Mouse (Mus musculus) ES-CJ7 (cell line): Measurements from ENCODE around the gene Tmem11.

Source experiments
- DNase-seq: peaks from one replicate; pipeline ENCODE4 v3.0.0; 2011; ENCODE audit warnings: low read depth, low spot score

Gene Tmem11

DNA sequence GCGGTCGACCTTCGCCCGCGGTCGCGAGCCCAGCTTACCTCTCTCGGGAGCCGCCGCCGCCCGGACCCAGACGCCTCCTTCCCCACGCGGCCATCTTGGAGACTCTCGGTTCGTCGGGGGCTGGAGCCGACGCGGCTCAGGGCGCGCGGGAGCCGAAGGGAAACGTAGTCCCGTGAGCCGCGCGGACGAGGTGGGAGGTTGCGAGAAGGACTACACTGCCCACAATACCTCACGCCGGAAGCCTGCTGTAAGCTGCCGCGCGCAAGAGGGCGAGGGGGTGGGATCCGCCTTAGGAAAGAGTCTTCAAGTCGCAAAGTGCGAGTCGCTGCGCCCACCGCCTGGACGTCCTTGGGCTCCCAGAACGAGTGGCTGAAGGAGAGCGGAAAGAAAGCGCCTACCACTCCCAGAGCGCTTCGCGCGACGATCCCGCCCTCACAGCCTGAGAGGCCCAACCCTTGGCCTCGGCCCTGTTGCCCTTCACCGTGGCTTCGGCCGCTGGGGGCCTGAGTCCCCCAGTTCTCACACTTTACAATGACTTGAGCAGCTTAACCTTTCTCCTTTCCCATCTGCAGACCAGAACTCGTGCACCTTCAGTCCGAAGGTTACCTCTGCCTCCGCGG is at the start of gene Tmem11:
Gene Tmem11 (minus strand): TSS at position 598 of the 620 bp plus-strand sequence.
- DNase-seq, result peak; percentile 99

DNA sequence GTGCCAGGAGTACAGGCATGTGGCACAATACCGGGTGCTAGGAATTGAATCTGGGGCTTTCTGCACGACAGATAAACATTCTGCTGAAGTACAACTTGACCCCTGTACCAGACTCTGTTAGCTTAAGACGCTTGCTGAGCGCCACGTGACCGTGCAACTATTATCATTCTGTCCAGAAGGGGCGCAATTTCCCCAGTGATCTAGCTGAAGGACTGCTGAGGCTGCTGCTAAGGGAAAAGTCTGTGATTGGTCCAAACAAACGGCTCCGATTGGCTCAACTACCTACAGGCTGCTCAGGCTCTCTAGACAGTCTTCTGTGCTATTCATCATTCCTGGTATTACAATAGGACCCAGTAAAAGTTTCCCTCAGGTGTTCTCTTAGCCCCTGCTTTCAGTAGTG is 48.2 kb upstream of the Tmem11 start:
- DNase-seq, result peak; percentile 98

DNA sequence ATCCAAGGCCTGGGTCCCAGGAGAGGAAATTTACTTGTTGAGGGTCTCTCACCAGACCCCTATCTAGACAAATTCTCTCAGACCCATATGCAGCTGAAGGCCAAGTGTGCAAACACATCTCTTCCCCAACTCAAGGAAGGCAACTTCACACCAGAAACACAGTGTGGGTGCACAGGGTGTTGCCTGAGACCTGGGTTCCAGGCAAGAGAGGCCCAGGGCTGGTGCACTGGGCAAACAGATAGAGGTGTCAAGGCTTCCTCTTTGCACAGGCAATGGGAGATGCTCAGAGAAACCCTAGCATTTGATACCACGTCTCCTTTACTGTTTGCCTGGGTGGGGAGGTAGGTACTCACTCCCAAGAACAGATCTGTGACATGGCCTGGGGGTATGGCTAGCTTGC is 45.9 kb upstream of the Tmem11 start:
- DNase-seq, result no peak

DNA sequence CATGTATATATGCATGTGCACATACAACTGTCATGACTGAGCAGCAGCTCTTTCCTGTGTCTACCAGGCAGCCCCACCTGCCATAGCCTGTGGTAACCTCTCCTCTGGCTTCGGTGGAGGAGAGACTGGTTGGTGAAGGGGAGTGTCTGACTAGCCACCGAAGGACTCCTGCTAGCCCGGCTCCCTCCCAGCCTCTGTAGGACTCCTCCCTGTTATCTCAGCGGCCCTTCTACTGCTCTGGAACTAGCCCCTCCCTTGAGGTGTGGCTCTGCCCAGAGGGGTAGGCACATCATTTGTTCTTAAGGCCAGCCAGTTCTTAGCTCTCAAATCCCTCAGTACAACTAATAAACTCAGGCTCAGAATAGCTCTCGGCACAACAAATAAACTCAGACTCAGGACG is 45.4 kb upstream of the Tmem11 start:
- peak; percentile 82 for DNase-seq

DNA sequence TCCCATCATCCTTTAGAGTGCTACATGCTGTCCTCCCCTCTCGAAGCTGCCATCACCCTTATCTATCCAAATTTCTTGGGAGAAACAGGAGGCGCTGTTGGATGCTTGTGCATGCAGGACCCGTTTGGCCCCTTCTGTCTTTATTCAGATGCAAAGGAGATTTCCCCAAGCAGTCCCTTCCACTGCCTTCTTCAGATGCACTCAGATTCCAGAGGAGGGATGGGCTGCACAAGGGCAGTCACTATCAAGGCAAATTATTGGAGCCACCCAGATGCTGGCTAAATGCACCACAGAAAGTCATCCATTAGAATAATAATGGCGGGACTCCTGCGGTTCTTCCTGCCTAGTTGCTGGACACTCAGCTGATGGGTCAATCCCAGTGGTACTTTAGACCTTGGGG is 43.9 kb upstream of the Tmem11 start:
- DNase-seq, result peak; percentile 97

DNA sequence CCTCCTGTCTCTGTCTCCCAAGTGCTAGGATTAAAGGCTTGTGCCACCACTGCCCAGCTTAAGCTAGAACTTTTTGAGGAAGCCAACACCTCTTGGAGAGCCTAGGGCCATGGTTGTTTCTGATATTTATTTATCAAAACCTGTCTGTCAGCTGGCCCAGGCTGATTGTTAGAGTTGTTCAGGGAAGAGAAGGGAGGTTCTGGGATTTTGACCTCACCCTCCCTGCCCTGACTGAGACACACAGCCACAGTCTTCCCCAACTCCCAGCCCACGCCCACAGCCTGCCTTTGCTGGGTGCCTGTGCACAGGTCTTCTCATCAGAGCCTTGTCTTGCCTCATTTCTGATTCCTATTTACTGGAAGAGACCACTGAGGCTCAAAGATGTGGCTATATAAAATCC is 43.1 kb upstream of the Tmem11 start:
- DNase-seq, result peak; percentile 64

DNA sequence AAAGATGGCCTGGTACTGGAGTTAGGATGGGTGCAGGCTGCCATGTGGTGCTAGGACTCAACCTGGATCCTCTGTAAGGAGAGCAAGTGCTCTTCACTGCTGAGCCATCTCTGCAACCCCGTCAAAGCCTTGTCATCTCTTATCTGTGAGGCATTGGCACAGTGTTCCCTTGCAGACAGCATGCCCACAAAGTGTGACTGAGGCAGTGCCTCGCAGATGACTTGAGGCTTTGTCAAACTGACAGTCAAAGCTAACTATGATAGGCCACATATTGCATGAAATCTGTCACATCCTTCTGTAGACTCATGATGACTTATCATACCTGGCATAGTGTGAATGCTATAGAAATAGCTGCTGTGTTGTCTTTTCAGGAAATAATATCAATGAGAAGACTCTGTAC is 40.9 kb upstream of the Tmem11 start:
- no peak for DNase-seq

DNA sequence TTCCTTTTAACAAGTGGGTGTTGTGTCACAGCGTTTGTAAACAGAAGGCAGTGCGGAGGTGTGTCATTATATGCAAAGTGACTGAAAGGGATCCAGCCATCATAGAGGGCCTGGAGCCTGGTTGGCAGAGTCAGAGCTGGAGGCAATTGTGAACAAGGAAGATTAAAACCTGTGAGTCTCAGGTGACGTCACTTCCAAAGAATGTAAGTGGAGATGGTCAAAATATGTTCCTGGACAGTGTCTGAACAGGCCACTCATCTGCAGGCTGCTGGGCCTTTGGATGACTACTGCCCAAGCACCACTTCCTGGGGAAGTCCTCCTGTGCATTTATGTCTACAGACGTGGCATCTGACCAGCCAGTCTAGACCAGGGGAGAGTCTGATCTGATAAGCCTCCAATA is 36.1 kb upstream of the Tmem11 start:
- DNase-seq, result no peak

DNA sequence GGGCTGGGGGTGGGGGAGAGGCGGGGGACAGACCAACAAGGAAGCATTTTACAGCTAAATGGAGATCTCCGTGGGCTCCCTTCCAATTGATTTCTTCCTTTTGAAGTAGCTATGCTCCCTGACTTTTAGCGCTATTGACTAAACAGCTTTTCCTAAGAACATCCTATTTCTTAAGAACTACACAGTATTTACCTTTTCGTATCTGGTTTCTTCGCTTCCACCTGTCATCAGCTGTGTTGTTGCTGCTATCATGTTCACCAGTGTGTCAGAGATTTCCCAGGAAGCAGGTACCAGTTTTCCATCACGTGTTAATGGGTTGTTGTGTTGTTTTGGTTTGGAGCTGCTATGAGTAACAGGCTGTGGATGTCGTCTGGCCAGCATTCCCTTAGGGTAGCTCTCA is 35.4 kb upstream of the Tmem11 start, which contains the start of gene Natd1:
Gene Natd1 (minus strand): TSS at position 260 of the 400 bp plus-strand sequence.
- DNase-seq, result no peak

DNA sequence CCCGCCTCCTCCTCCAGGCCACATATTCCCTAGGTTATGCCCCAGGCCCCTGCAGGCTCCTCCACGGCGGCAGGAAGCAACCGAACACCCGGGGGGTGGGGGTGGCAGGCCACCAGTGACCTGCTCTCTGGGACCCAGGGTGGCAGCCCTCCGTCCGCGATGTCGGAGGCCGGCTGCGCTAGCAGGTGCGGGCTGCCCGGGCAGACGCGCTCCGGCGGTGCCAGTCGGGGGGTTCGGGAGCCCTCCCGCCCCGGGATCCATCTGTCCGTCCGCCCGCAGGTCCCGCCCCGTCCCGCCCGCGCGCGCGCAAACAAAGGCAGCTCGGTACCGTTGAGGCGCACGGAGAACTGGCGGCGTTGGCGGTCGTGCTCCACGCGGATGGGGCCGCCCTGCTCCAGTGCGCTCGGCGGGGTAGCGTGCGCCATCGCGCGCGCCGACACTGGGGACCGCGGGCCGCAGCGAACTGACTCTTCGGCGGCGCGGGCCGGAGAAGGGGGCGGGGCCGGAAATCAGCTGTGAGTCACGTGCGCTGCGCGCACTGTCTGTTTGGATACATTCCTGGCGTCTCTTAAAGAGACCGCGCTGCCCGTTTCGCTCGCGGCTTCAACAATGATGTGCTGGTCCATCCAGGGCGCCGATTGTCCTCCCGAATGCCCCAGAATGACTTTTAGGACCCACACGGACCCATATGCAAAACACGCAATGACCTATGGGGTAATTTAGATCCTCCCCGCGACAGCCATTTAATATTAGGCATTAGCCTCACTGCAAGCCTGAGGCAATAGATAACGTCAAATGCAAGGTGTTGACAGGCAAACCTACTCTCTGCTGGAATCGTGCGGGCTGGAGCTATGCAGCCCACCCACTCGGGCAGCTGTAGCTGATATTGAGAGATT is 34.5 kb upstream of the Tmem11 start:
- DNase-seq, result peak; percentile 84

DNA sequence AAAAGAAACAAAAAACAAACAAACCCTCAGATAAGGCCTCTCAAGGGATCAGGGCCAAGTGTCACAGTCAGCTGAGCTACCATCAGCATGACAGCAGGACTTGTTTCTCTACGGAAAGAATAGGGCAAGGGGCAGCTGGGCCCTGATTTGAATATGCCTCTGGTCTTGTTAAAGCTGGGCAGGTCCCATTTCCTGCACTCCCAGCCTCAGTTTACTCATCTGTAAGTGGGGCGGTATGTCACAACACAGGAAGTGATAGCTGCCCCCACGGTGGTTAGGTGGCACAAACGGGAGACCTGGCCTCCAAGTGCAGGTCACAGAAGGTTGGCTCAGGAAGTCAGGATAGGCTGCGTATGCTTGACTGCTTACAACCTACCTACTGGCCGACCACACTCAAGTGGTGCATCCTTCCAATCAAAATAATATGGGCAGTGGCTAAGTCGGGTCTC is 33.5 kb upstream of the Tmem11 start:
- DNase-seq, result no peak

DNA sequence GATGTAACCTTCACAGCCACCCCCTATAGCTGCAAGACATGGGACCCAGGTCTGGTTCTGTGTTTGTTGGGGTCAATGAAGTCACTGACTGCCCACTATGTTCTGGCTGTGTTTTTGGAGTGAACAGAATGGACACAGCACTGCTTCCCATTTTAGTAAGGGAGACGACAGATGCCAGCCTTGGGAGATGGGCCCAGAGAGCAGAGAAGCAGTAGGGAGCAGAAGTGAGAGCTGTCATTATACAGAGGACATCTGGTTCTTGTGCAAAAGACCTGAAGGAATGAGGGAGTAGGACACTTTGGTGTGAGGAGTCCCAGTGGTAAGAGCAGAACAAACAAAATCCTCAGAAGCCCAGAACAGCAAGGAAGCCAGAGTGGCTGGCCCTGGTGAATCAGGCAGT is 30.6 kb upstream of the Tmem11 start:
- no peak for DNase-seq

DNA sequence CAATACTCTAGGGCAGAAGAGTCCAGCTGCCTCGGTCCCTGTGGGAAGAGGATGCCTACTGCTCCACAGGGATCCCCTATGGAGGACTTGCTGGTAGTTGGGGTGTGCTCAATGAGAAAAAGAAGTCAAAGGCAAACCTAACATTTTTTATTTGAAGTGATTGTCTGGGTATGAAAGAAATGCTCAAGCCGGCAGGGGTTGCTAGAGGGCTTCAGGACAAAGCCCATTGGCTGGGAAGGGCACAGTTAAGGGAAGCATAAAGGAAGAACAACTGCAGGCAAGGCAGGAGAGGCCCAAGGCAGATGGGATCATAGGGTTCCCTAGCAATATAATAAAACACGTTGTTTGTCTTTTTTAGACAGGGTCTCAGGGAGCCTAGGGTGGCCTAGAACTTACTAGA is 29.0 kb upstream of the Tmem11 start:
- DNase-seq, result no peak

DNA sequence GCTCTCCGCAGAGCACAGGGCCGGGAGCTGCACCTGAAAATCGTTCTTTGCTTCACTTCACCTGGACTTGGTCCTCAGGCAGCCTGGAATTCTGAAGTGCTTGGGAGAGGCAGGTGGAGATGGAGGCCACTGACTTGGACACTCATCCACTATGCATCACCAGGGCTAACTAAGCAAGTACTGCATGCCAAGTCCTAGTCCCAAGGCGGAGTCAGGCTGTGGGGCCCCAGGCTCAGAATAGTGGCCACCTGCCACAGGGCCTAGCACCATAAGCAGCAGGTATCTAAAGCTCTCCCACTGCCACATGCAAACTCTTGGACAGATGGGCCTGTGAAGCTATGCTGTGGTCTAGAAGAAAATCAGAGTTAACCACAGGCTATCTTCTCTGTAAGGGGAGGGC is 27.4 kb upstream of the Tmem11 start:
- no peak for DNase-seq

DNA sequence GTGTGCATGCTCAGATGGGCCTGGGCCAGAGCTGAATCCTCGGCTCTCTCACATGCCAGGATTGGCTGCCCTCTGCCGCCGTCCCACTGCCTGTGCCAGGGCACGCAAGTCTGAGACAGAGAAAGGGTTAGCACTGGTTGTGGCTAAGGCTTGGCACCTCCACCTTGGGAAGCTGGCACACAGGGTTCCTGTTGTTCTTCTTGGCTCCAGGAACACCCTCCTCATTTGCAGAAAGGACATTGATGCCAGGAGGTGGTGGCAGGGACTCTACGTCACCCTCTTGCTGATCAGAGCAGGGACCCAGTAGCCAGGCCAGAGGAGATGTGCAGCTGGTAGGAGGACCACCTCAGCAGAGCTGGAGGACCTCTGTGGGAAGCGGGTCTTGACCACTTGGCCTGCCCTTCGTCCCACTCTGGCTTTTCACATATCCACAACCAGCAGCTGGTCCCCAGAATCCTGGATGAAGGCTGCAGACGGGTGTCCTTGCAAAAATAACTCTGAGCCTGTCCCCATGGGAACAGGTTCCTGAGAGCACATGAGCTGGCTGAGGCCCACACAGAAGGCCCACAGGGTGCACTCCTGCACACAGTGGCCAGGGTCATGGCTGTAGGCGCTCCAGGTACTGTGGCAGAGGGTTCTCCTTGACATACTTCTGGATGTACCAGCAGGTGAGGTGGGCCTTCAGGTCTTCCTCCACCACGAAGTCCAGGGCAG is 26.5 kb upstream of the Tmem11 start:
- no peak for DNase-seq

DNA sequence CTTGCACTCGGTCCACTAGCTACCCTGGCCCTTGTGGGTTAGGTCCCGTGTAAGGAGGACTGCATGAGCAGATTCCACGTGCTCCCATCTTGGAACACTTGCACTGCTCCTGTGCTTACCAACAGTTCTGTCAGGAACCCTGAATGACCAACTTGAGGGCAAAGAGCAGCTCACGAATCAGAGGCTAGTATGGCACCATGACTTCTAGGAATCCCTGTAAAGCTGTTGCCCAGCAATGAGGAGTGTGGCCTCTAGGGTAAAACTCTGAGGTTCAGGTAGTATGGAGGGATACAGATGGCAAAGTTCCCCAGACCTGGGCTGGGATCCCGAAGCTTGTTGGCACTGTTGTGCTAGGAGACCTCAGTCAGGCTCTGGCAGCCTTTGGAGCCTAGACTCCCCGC is 24.6 kb upstream of the Tmem11 start:
- no peak for DNase-seq

DNA sequence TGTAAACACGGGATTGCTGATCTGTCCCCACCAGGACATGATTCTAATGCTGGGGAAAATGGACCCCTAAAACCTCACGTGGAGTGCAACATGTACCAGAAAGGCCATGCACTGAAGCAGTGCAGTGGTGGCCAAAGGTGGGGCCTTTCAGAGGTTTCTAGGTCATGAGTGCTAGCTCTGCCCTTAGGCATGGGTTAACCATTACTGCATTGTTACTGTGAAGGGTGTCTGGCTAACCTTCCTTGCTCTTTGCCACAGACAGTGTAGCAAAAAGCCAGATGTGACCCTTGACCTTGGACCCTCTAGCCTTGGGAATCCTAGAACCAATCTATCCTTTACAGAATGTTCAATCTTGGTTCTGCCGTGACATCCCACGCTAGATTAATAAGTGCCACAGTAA is 23.4 kb upstream of the Tmem11 start:
- DNase-seq, result no peak

DNA sequence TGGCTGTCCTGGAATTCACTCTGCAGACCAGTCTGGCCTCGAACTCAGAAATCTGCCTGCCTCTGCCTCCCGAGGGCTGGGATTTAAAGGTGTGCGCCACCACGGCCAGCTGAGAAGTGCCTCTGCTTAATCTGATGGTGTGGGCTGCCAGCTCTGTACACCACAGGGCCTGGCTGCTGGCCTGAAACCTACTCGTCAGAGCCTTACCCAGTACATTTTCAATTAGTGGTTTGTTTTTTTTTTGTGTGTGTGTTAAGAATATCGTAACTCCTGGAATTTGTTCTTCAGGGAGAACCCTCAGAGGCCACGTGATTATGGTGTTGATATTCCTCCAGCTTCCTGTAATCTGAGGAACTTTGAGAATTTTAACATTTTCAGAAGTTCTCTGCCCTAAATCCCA is 22.9 kb upstream of the Tmem11 start:
- DNase-seq, result no peak

DNA sequence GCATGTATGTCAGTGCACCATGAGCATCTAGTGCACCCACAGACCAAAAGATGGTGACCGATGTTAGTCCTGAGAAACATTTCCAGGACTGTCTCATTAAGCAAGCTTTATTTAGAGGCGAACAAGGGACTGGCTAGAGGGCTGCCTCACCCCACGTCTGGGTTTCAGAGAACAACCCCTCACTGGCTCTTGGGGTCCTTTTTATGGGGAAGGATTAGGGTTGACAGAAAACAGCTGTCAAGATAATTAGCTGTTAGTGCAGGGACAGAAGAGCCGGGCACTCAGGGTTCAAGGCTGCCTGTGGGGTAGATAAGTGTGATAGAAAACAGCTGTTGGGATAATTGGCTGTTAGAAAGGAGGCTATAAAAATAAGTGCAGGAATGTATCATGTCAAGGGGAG is 16.8 kb upstream of the Tmem11 start:
- no peak for DNase-seq

DNA sequence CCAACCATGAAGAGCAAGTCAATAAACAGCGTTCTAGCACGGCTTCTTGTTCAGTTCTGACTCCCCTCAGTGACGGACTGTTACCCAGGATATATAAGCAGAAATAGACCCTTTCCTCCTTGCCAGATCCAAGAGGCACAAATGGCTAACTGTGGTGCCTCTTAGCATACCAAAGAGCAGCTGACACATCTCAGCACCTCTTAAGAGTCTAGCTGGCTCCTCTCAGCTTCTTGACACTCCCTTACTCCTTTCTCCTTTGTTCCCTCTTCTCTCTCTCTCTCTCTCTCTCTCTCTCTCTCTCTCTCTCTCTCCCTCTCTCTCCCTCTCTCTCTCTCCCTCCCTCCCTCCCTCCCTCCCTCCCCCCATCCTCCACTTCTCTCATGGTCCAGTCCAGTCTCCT is 11.7 kb upstream of the Tmem11 start:
- DNase-seq, result no peak

DNA sequence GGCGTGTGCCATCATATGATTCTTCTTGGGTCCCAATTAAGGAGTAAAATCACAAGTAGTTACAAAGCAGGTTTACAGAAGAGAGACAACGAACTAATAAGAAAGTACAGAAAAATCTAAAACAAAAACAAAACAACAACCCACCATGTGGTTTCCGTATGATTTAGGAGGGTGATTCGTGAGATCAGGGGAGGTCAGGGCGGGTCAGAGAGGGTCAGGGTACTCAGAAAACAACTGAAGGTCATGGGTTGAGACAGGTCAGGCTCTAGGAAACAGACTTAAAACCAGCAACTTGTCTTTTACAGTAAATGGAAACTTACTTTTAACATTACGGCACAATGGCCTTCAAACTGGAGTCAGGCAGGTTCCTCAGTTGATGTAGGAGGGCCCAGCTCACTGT is 11.2 kb upstream of the Tmem11 start:
- DNase-seq, result no peak

DNA sequence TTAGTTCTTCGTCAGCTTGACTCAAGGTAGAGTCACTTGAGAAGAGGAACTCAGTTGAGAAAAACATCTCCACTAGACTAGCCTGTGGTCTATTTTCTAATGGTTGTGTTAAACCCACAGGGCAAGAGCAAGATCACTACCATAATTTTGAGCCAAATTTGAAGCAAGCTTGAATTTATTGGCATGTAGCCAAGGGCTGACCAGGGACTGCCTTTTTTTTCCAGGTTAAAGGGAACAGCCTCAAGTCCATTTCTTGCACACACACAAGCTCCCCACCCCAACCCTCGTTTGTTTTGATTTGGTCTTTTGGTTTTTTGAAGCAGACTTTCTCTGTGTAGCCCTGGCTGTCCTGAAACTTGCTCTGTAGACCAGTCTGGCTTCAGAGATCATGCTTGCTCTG is 10.8 kb upstream of the Tmem11 start:
- no peak for DNase-seq

DNA sequence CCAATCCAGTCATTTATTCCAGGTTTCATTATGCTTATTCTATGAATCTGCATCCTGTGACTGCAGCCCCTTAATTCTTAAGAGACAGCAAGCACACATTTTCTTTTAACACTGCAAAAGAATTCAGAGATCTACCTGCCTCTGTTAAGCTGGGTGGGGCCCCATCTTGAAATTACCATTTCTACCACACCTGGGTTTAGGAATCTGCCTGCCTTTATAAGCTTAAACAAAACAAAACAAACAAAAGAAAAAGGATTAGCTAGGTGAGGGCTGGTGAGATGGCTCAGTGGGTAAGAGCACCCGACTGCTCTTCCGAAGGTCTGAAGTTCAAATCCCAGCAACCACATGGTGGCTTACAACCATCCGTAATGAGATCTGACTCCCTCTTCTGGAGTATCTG is 7.9 kb upstream of the Tmem11 start:
- peak; percentile 87 for DNase-seq
